Mouse (Mus musculus) CD4-positive naive resting alpha-beta T cell, adult 57 days (primary cell): ENCODE measurements around the gene Lclat1. TPM values are rescaled to one million over a fixed set of nuclear protein-coding genes. Genes with fewer than 3 reads are reported as not detected.

Experiments used
- total RNA-seq: library from RNA; stranded (reverse); gene quantifications from one replicate; pipeline ENCODE4 v1.2.4, GENCODE M21; 2023

Lclat1 gene
- total RNA-seq = 15.1 TPM

DNA sequence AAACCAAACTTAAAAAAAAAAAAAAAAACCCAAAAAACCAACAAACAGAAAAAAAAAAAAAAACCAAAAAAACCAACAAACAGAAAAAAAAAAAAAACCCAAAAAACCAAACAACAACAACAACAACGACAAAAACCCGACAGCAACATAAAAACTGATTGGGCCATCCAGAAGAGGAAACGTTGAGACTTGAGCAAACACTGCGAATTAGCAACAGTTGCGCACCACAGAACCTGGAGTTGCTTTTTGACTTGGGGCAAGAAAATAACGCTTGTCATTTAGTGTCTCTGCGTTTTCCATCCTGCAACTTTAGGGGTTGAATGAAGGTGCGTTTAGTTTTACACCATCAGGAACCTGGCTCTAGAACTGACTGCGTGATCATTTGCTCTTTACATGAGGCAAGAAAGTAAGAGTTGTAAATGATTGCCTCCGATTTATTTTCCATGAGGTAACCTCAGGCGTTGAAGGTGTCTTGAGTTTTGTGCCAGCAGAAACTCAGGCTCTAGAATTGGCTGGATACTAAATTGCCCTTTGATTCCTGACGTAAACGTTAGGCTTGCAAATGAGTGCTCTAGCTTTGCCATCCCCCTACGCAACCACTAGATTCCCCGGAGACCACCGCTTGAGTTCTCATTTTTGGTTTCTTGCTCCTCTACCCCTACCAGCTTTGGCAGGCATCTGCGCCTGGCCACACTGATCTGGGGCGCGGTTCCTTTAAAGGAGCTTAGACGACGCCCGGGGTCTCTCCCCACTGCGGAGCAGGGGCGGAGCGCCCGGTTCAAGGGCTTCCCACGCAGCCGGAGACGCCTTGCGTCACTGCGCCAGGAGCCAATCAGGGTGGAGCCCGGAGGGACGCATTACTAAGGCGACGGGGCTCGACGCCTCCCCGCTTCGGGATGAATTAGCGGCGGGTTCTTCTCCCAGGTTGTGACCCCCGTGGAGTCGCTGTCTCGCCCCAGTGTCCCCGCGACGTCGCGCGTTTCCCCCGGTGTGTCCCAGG, at the start of gene Lclat1:
Gene Lclat1, plus strand, starts transcription at position 828 of the 1,000 bp plus-strand sequence.

Other genes starting within 250 kb of the Lclat1 start
- gene Lbh, start 189.7 kb upstream of the Lclat1 start, total RNA-seq = 241 TPM